Mouse (Mus musculus) forebrain, embryonic 15.5 days (tissue): ENCODE measurements at regions not wholly inside any gene's neighbourhood (a gene's known extent, or its start where the extent isn't known, plus 50 kb on each side); places are given as distances from the start of the nearest gene placed in this dataset.
A peak's percentile ranks its signal among the peaks of the same experiment; 100 is the strongest.

Source experiments
- ATAC-seq: fragments of 200-750 bp; cut with Nextera tagmentation; replicated peaks from 2 replicates; pipeline ENCODE4 v1.8.0; 2017; ENCODE audit warnings: mild to moderate bottlenecking, moderate TSS enrichment, moderate library complexity
- H3K27ac ChIP-seq: fragments of 300-500 bp; sonication (generic); replicated peaks from 2 replicates; pipeline ENCODE4 v1.5.1; 2015; ENCODE audit warnings: mild to moderate bottlenecking, inconsistent platforms
- H3K27me3 ChIP-seq: fragments of 300-500 bp; sonication (generic); 2 replicates; pipeline ENCODE4 v1.6.1; 2015; ENCODE audit warnings: inconsistent platforms
- H3K36me3 ChIP-seq: fragments of 300-500 bp; sonication (generic); 2 replicates; pipeline ENCODE4 v1.6.1; 2015; ENCODE audit warnings: mild to moderate bottlenecking, inconsistent platforms
- H3K4me1 ChIP-seq: fragments of 300-500 bp; sonication (generic); 2 replicates; pipeline ENCODE4 v1.6.1; 2015; ENCODE audit warnings: inconsistent platforms
- H3K4me2 ChIP-seq: fragments of 300-500 bp; sonication (generic); replicated peaks from 2 replicates; pipeline ENCODE4 v1.6.1; 2015; ENCODE audit warnings: mild to moderate bottlenecking, inconsistent platforms
- H3K4me3 ChIP-seq: fragments of 300-500 bp; sonication (generic); 2 replicates; pipeline ENCODE4 v1.5.1; 2015; ENCODE audit warnings: mild to moderate bottlenecking, inconsistent platforms
- H3K9ac ChIP-seq: fragments of 300-500 bp; sonication (generic); replicated peaks from 2 replicates; pipeline ENCODE4 v1.6.1; 2015; ENCODE audit warnings: mild to moderate bottlenecking, inconsistent platforms
- H3K9me3 ChIP-seq: fragments of 300-500 bp; sonication (generic); 2 replicates; pipeline ENCODE4 v1.6.1; 2016; ENCODE audit warnings: inconsistent platforms
- WGBS: fragments of 180-500 bp; shearing (Covaris S2); methylation state at CpG from one replicate; pipeline ENCODE4 v1.1.7; 2015; ENCODE audit warnings: mixed read lengths; 5-methylcytosine and 5-hydroxymethylcytosine counted together

- no peak overlapping the region for H3K27ac ChIP-seq
- no peak for ATAC-seq
- H3K4me2 ChIP-seq, result no peak overlapping the region
- 40% methylated on average over 3 of the region's 3 CpGs for WGBS
- no peaks in the 10 kb centered on the region for H3K9me3 ChIP-seq
- H3K4me1 ChIP-seq, result peaks cover 9% of the 10 kb centered on the region; the same call in 1 of the 2 replicates
- H3K27me3 ChIP-seq, result no peaks in the 10 kb centered on the region
- H3K36me3 ChIP-seq, result no peaks in the 10 kb centered on the region
- no peak overlapping the region for H3K9ac ChIP-seq
- no peak overlapping the region for H3K4me3 ChIP-seq
Observed at GRCm38 (mm10) chr9:59232682-59233081, 58.7 kb upstream of the Adpgk start.

- no peak overlapping the region for H3K4me3 ChIP-seq
- H3K9me3 ChIP-seq, result no peaks in the 10 kb centered on the region
- no peak overlapping the region; the same call in 1 of the 2 replicates for H3K27ac ChIP-seq
- peaks cover 9% of the 10 kb centered on the region; the same call in 1 of the 2 replicates for H3K4me1 ChIP-seq
- no peak overlapping the region for H3K4me2 ChIP-seq
- no peak overlapping the region for H3K9ac ChIP-seq
- H3K27me3 ChIP-seq, result no peaks in the 10 kb centered on the region
- ATAC-seq, result no peak
- no peaks in the 10 kb centered on the region for H3K36me3 ChIP-seq
- WGBS, result 70% methylated on average over 7 of the region's 7 CpGs
Observed at GRCm38 (mm10) chr9:59231947-59232346, 59.4 kb upstream of the Adpgk start.

DNA sequence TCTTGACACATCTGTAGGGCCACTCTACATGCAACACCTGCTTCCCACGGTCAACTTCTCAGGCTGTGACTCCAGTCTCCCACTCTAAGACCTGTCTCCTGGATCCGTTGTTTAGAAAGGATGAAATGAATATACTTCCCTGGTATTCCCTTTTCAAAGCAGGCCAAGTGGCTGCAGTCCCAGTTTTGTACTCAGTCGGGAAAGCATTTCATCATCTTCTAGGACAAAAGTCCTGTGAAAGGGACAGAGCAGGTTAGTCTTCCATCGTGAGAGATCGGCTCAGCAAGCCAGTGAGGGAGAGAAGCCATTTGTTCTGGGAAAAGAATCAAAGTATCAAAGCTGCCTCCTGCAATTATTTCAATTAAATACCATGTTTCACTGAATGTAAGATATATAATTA is 60.2 kb upstream of the Adpgk start:
- Histone ChIP-seq H3K27me3 (no peaks in the 10 kb centered on the region), H3K36me3 (no peaks in the 10 kb centered on the region), H3K4me2 (no peak overlapping the region), H3K4me3 (no peak overlapping the region), H3K27ac (no peak overlapping the region; the same call in 1 of the 2 replicates), H3K9me3 (no peaks in the 10 kb centered on the region), H3K4me1 (peaks cover 9% of the 10 kb centered on the region; the same call in 1 of the 2 replicates), H3K9ac (no peak overlapping the region)
- no peak for ATAC-seq
- WGBS, result 51% methylated on average over 5 of the region's 5 CpGs

DNA sequence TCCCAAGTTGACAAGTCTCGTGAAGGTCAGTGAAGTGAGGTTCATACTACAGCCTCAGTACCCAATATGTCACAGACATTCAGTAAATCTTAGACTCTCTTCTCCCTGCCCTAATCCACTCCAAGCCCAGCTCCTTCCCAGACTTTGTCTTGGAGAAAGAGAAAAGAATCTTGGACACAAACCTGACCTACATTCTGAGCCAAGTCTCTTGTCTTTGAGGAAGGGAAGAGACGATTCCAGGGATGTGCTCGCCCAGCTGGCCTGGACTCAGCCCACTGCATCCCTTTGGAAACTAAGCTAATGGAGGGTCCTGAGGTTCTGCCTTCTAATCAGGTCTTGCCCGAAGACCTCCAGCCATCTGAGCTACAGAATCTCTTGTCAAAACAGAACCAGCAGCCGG is 61.2 kb upstream of the Adpgk start:
- Histone ChIP-seq H3K4me2 (no peak overlapping the region), H3K4me1 (peaks cover 9% of the 10 kb centered on the region; the same call in 1 of the 2 replicates), H3K27ac (no peak overlapping the region), H3K4me3 (no peak overlapping the region), H3K36me3 (no peaks in the 10 kb centered on the region), H3K9me3 (no peaks in the 10 kb centered on the region), H3K27me3 (no peaks in the 10 kb centered on the region), H3K9ac (no peak overlapping the region)
- WGBS, result 87% methylated on average over 5 of the region's 5 CpGs
- ATAC-seq, result no peak

- H3K9ac ChIP-seq, result no peak overlapping the region
- no peak overlapping the region for H3K4me3 ChIP-seq
- H3K4me2 ChIP-seq, result no peak overlapping the region
- peaks cover 9% of the 10 kb centered on the region; the same call in 1 of the 2 replicates for H3K4me1 ChIP-seq
- H3K27ac ChIP-seq, result no peak overlapping the region
- no peaks in the 10 kb centered on the region for H3K36me3 ChIP-seq
- 84% methylated on average over 4 of the region's 4 CpGs for WGBS
- ATAC-seq, result no peak
- H3K27me3 ChIP-seq, result no peaks in the 10 kb centered on the region
- H3K9me3 ChIP-seq, result no peaks in the 10 kb centered on the region
Observed at GRCm38 (mm10) chr9:59227948-59228347, 63.4 kb upstream of the Adpgk start.

GRCm38 (mm10) chr9:59226361-59226760 is 65.0 kb upstream of the Adpgk start:
- 0 out of 2 replicates have a peak, but pooled peaks cover 3% of the 10 kb centered on the region for H3K4me1 ChIP-seq
- no peak for ATAC-seq
- no peak overlapping the region for H3K9ac ChIP-seq
- no peaks in the 10 kb centered on the region for H3K9me3 ChIP-seq
- H3K27ac ChIP-seq, result no peak overlapping the region
- H3K36me3 ChIP-seq, result no peaks in the 10 kb centered on the region
- H3K4me2 ChIP-seq, result no peak overlapping the region
- H3K4me3 ChIP-seq, result no peak overlapping the region
- 88% methylated on average over 4 of the region's 4 CpGs for WGBS
- no peaks in the 10 kb centered on the region for H3K27me3 ChIP-seq

GRCm38 (mm10) chr9:59219277-59219676 is 72.1 kb upstream of the Adpgk start:
- H3K9me3 ChIP-seq, result no peaks in the 10 kb centered on the region
- no peak overlapping the region for H3K27ac ChIP-seq
- WGBS, result 93% methylated on average over 4 of the region's 4 CpGs
- no peaks in the 10 kb centered on the region for H3K4me1 ChIP-seq
- H3K36me3 ChIP-seq, result no peaks in the 10 kb centered on the region
- H3K9ac ChIP-seq, result no peak overlapping the region
- H3K4me2 ChIP-seq, result no peak overlapping the region
- no peaks in the 10 kb centered on the region for H3K27me3 ChIP-seq
- no peak overlapping the region for H3K4me3 ChIP-seq
- no peak for ATAC-seq

GRCm38 (mm10) chr9:59202654-59203514 is 88.5 kb upstream of the Adpgk start:
- H3K4me2 ChIP-seq, result 0 out of 2 replicates have a peak overlapping the region, but pooled peaks have one; percentile 3
- H3K27me3 ChIP-seq, result no peaks in the 10 kb centered on the region
- no peaks in the 10 kb centered on the region for H3K9me3 ChIP-seq
- peak; percentile 83 for ATAC-seq
- H3K36me3 ChIP-seq, result no peaks in the 10 kb centered on the region
- peaks cover 25% of the 10 kb centered on the region for H3K4me1 ChIP-seq
- no peak overlapping the region for H3K4me3 ChIP-seq
- WGBS, result 54% methylated on average over 15 of the region's 15 CpGs
- no peak overlapping the region for H3K9ac ChIP-seq
- peak overlapping the region; percentile 80 for H3K27ac ChIP-seq

GRCm38 (mm10) chr9:59199495-59200196 is 91.7 kb upstream of the Adpgk start:
- 57% methylated on average over 19 of the region's 19 CpGs for WGBS
- H3K4me1 ChIP-seq, result peaks cover 33% of the 10 kb centered on the region
- no peak overlapping the region for H3K9ac ChIP-seq
- no peak overlapping the region for H3K27ac ChIP-seq
- no peak for ATAC-seq
- no peaks in the 10 kb centered on the region for H3K9me3 ChIP-seq
- H3K4me3 ChIP-seq, result no peak overlapping the region
- H3K27me3 ChIP-seq, result no peaks in the 10 kb centered on the region
- no peaks in the 10 kb centered on the region for H3K36me3 ChIP-seq
- H3K4me2 ChIP-seq, result no peak overlapping the region

GRCm38 (mm10) chr9:59198221-59198875 is 93.0 kb upstream of the Adpgk start:
- Histone ChIP-seq H3K9ac (no peak overlapping the region), H3K4me3 (no peak overlapping the region), H3K4me2 (no peak overlapping the region), H3K27ac (peak overlapping the region; percentile 55), H3K9me3 (no peaks in the 10 kb centered on the region), H3K27me3 (no peaks in the 10 kb centered on the region), H3K4me1 (peaks cover 33% of the 10 kb centered on the region), H3K36me3 (no peaks in the 10 kb centered on the region)
- 52% methylated on average over 6 of the region's 6 CpGs for WGBS
- no peak for ATAC-seq

- 76% methylated on average over 12 of the region's 12 CpGs for WGBS
- no peak overlapping the region for H3K9ac ChIP-seq
- no peak overlapping the region for H3K4me2 ChIP-seq
- ATAC-seq, result peak; percentile 46; the same call in 1 of the 2 replicates
- no peaks in the 10 kb centered on the region for H3K27me3 ChIP-seq
- no peak overlapping the region for H3K4me3 ChIP-seq
- no peaks in the 10 kb centered on the region for H3K36me3 ChIP-seq
- peak overlapping the region; percentile 55 for H3K27ac ChIP-seq
- no peaks in the 10 kb centered on the region for H3K9me3 ChIP-seq
- H3K4me1 ChIP-seq, result peaks cover 25% of the 10 kb centered on the region
Observed at GRCm38 (mm10) chr9:59197506-59197905, 93.9 kb upstream of the Adpgk start.

DNA sequence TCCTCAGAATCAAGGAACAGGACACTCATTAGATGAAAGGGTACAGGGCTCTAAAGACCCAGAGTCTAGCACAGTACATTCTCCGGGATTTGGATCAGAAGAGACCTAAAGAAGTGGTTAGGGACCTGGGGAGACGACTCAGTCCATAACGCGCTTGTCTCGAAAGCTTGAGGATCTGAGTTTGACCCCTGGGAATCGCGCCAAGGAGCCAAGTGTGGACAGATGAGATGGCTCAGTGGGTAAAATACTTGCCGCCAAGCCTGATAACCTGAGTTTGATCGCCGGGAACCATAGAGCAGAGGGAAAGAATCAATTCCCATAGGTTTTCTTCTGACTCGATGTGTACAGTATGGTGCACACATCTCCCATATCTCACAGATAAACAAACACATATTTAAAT is 97.4 kb upstream of the Adpgk start:
- Histone ChIP-seq H3K9ac (no peak overlapping the region), H3K4me1 (peaks cover 15% of the 10 kb centered on the region), H3K27me3 (no peaks in the 10 kb centered on the region), H3K4me3 (no peak overlapping the region), H3K4me2 (no peak overlapping the region), H3K27ac (no peak overlapping the region), H3K36me3 (no peaks in the 10 kb centered on the region), H3K9me3 (no peaks in the 10 kb centered on the region)
- 91% methylated on average over 11 of the region's 11 CpGs for WGBS
- no peak for ATAC-seq
